Comparison of ENCODE assay signal across 27 mouse cellular contexts in genomic region chr3:90486998-90487397, GRCm38 (mm10). TPM values are rescaled to one million over a fixed set of nuclear protein-coding genes. Genes with fewer than 3 reads are reported as not detected.
DNase-seq lines count a peak whose midpoint lies in the region; ATAC-seq and TF ChIP-seq lines count a peak whose summit lies in the region.
"Had no signal": no experiment of that assay in that cellular context is flagged by ENCODE, and none has a peak within 500 bp of the region (broad histone marks: within the 10 kb centered on the region; RNA-seq: fewer than 3 reads in every experiment).

No protein-coding gene starts in this region.

- in situ Hi-C loops in Patski (cut with MboI; ENCODE audit: low pct_unique_long_range_greater_than_20kb): no loop called here

- H3K4me3 ChIP-seq in lung, postnatal 0 days (ENCODE audit: low read depth, low read length): no peak overlapping the region
- H3K4me3 ChIP-seq in MEL (ENCODE audit: control insufficient read depth in 1 of 2, insufficient read depth in 1 of 2, low read depth in 2 of 2, low read length in 2 of 2): no peak overlapping the region
- H3K4me3 ChIP-seq: forebrain, embryonic 12.5 days; forebrain, embryonic 15.5 days; heart, embryonic 12.5 days; heart, embryonic 15.5 days; hindbrain, embryonic 10.5 days; hindbrain, embryonic 13.5 days; intestine, embryonic 15.5 days had no signal

- CTCF ChIA-PET in Patski (lab: Charles Lee): interaction anchor here (0.6 to 1.6 kb wide), 5 partner anchors 11 to 223 kb away, joined by 3 to 4 read pairs (median 4); no protein-coding TSS in a partner anchor

- 0 out of 2 replicates have a peak overlapping the region, but pooled peaks have one; percentile 14 for H3K27ac ChIP-seq in lung, postnatal 0 days (ENCODE audit: low read length)
- no peak overlapping the region for H3K27ac ChIP-seq in MEL (ENCODE audit: control insufficient read depth, low read depth, low read length)
- H3K27ac ChIP-seq: forebrain, embryonic 12.5 days; forebrain, embryonic 15.5 days; heart, embryonic 15.5 days; hindbrain, embryonic 10.5 days; hindbrain, embryonic 13.5 days; intestine, embryonic 15.5 days had no signal

- WGBS in lung, postnatal 0 days: 53% methylated on average over 5 of the region's 5 CpGs

- no peak for TF ChIP-seq CTCF in lung, postnatal 0 days (IDR thresholded peaks at IDR 0.05)
- TF ChIP-seq CTCF in MEL (IDR thresholded peaks at IDR 0.05 in 2 of 3, conservative IDR thresholded peaks at IDR 0.05 in 1 of 3; ENCODE audit: control insufficient read depth in 1 of 3, insufficient read depth in 1 of 3, low read depth in 2 of 3, low read length in 3 of 3, poor library complexity in 1 of 3, severe bottlenecking in 1 of 3): no peak
- no peak for TF ChIP-seq CTCF in Patski (IDR thresholded peaks at IDR 0.05)

- no peak for ATAC-seq in lung, postnatal 0 days
- ATAC-seq in Patski: peak; percentile 17
- ATAC-seq: forebrain, embryonic 15.5 days; hindbrain, embryonic 16.5 days; intestine, embryonic 15.5 days had no signal

- POLR2A ChIA-PET in Patski (lab: Charles Lee): interaction anchor here (0.5 to 2.1 kb wide), 2 partner anchors 22 to 32 kb away, joined by 3 to 7 read pairs; partner anchors contain the start of gene Chtop

- H3K9me3 ChIP-seq in lung, postnatal 0 days (ENCODE audit: low read length): no peaks in the 10 kb centered on the region
- H3K9me3 ChIP-seq in MEL (replicated peaks; ENCODE audit: insufficient read depth, low read length): no peaks in the 10 kb centered on the region
- H3K9me3 ChIP-seq: forebrain, embryonic 12.5 days; forebrain, embryonic 15.5 days; G1E; heart, embryonic 12.5 days; heart, embryonic 15.5 days; hindbrain, embryonic 10.5 days; hindbrain, embryonic 13.5 days; intestine, embryonic 15.5 days had no signal

- no peak overlapping the region for H3K9ac ChIP-seq in lung, postnatal 0 days (replicated peaks; ENCODE audit: low read depth)
- no peak overlapping the region for H3K9ac ChIP-seq in MEL (ENCODE audit: control insufficient read depth, low read depth, low read length, poor library complexity, severe bottlenecking)
- H3K9ac ChIP-seq: forebrain, embryonic 12.5 days; forebrain, embryonic 15.5 days; heart, embryonic 12.5 days; heart, embryonic 15.5 days; hindbrain, embryonic 13.5 days; intestine, embryonic 15.5 days had no signal

- H3K36me3 ChIP-seq in lung, postnatal 0 days (ENCODE audit: insufficient read depth, low read length): peaks cover 11% of the 10 kb centered on the region; the same call in 1 of the 2 replicates
- H3K36me3 ChIP-seq in MEL (ENCODE audit: control insufficient read depth in 1 of 2, insufficient read depth in 2 of 2, low read length in 2 of 2): peaks cover 11 to 35% of the 10 kb centered on the region in 2 experiments

- DNase-seq in lung, postnatal 0 days (ENCODE audit: low spot score): peak; percentile 55
- DNase-seq in lung, postnatal 36 days: no peak
- DNase-seq in MEL (ENCODE audit: low read depth, low spot score) (no peak), Patski (ENCODE audit: low read depth, low spot score) (peak; percentile 83)
- DNase-seq in right cerebral cortex, postnatal 36 days (ENCODE audit: low spot score in 2 of 2): no peak
- no peak for DNase-seq in thymus, postnatal 25 days
- no peak for DNase-seq in right cerebral cortex, postnatal 25 days
- DNase-seq: adrenal gland, adult 8-10 months; adrenal gland, postnatal 25 days; B cell, adult 2 months; cerebellum, adult 11-12 months; cerebellum, adult 8-10 months; cerebellum, postnatal 14 days; gastrocnemius, postnatal 25 days; heart, adult 18-20 months; heart, postnatal 10 days; heart, postnatal 36 days had no signal

- no peak; a peak in 1 of 4 replicates for TF ChIP-seq POLR2A in MEL (IDR thresholded peaks at IDR 0.05; ENCODE audit: control insufficient read depth in 1 of 2, insufficient read depth in 1 of 2, low read depth in 1 of 2, low read length in 2 of 2, poor library complexity in 1 of 2)

- peaks cover 4% of the 10 kb centered on the region for H3K79me2 ChIP-seq in MEL (ENCODE audit: control insufficient read depth, insufficient read depth, low read length, poor library complexity)

- TF ChIP-seq EP300 in lung, postnatal 0 days (IDR thresholded peaks at IDR 0.05): no peak
- no peak for TF ChIP-seq EP300 in MEL (IDR thresholded peaks at IDR 0.05; ENCODE audit: low read depth in 1 of 2, low read length in 2 of 2)

- no peak overlapping the region for H3K4me2 ChIP-seq in lung, postnatal 0 days (replicated peaks; ENCODE audit: low read depth, low read length)
- H3K4me2 ChIP-seq: forebrain, embryonic 12.5 days; forebrain, embryonic 15.5 days; heart, embryonic 12.5 days; heart, embryonic 15.5 days; hindbrain, embryonic 13.5 days; intestine, embryonic 15.5 days had no signal

- no peak for TF ChIP-seq RAD21 in MEL (IDR thresholded peaks at IDR 0.05; ENCODE audit: low read depth, low read length)

- H3K4me1 ChIP-seq in lung, postnatal 0 days (ENCODE audit: insufficient read depth, low read depth, low read length): 0 out of 2 replicates have a peak, but pooled peaks cover 4% of the 10 kb centered on the region
- H3K4me1 ChIP-seq in MEL (ENCODE audit: control insufficient read depth in 1 of 2, insufficient read depth in 2 of 2, low read length in 2 of 2): peaks cover 3 to 11% of the 10 kb centered on the region in 2 experiments; a peak in 2 of 4 replicates

- no peaks in the 10 kb centered on the region for H3K27me3 ChIP-seq in lung, postnatal 0 days (replicated peaks; ENCODE audit: insufficient read depth, low read length)
- H3K27me3 ChIP-seq in MEL (ENCODE audit: control insufficient read depth in 1 of 2, insufficient read depth in 2 of 2, low read length in 2 of 2) (no peaks in the 10 kb centered on the region), Patski (no peaks in the 10 kb centered on the region)
- H3K27me3 ChIP-seq: CH12.LX; forebrain, embryonic 12.5 days; forebrain, embryonic 15.5 days; heart, embryonic 12.5 days; heart, embryonic 15.5 days; hindbrain, embryonic 13.5 days; intestine, embryonic 15.5 days had no signal

TF ChIP-seq in MEL, 35 proteins besides CTCF, POLR2A, EP300 and RAD21:
- TF ChIP-seq RCOR1 (IDR thresholded peaks at IDR 0.05; ENCODE audit: low read depth, low read length) (no peak), ZC3H11A (IDR thresholded peaks at IDR 0.05; ENCODE audit: low read depth, low read length) (no peak), MAX (IDR thresholded peaks at IDR 0.05; ENCODE audit: low read length) (no peak), USF1 (IDR thresholded peaks at IDR 0.05; ENCODE audit: low read depth, low read length) (no peak), HCFC1 (IDR thresholded peaks at IDR 0.05; ENCODE audit: low read depth, low read length) (no peak), POLR2AphosphoS2 (IDR thresholded peaks at IDR 0.05; ENCODE audit: low read length) (peak; percentile 29; the same call in 1 of the 2 replicates), TCF12 (IDR thresholded peaks at IDR 0.05; ENCODE audit: low read depth, low read length) (no peak), USF2 (IDR thresholded peaks at IDR 0.05; ENCODE audit: borderline replicate concordance in 1 of 2, insufficient read depth in 1 of 2, low read depth in 1 of 2, low read length in 2 of 2) (no peak), ZKSCAN1 (IDR thresholded peaks at IDR 0.05; ENCODE audit: low read depth, low read length) (no peak), NRF1 (IDR thresholded peaks at IDR 0.05; ENCODE audit: insufficient read depth, low read depth, low read length, poor library complexity, severe bottlenecking) (no peak), ZMIZ1 (IDR thresholded peaks at IDR 0.05; ENCODE audit: low read depth, low read length) (peak; percentile 55; the same call in 1 of the 2 replicates), BHLHE40 (IDR thresholded peaks at IDR 0.05; ENCODE audit: borderline replicate concordance, low read depth, low read length) (no peak)

RNA-seq across cellular contexts. Expression of gene Snapin, which starts 3.8 kb away (rescaled TPM):
- 97.9 and 101 TPM in 2 replicates for polyA plus RNA-seq in lung, postnatal 0 days (2015; fragmentation: Nextera tagmentation; extraction: Ambion mirVana)
- total RNA-seq in MEL (2012; rRNA removed): 24.5 and 25.2 TPM in 2 replicates
- 10 to 100 TPM in 1 of 2 experiments, not detected in 1; 46.8 TPM for polyA plus RNA-seq in MEL (2012; ENCODE audit: insufficient read depth in 1 of 2, insufficient read length in 2 of 2, low read depth in 1 of 2, low replicate concordance in 2 of 2, missing spikeins in 1 of 2)
- 104 TPM for polyA plus RNA-seq in Patski (2021)

RNA-seq across cellular contexts. Expression of gene Ilf2, which starts 11.1 kb away (rescaled TPM):
- polyA plus RNA-seq in lung, postnatal 0 days (2015; fragmentation: Nextera tagmentation; extraction: Ambion mirVana): 58.4 and 65.8 TPM in 2 replicates
- total RNA-seq in MEL (2012; rRNA removed): 162 and 175 TPM in 2 replicates
- polyA plus RNA-seq in MEL (2012; ENCODE audit: insufficient read depth in 1 of 2, insufficient read length in 2 of 2, low read depth in 1 of 2, low replicate concordance in 2 of 2, missing spikeins in 1 of 2) (100 to 1,000 TPM; 107 to 223 TPM), Patski (2021) (129 TPM)

RNA-seq across cellular contexts. Expression of gene Npr1, which starts 21.3 kb away (rescaled TPM):
- polyA plus RNA-seq in lung, postnatal 0 days (2015; fragmentation: Nextera tagmentation; extraction: Ambion mirVana): 30.0 and 35.8 TPM in 2 replicates
- total RNA-seq in MEL (2012; rRNA removed): not detected in 2 replicates
- polyA plus RNA-seq in MEL (2012; ENCODE audit: insufficient read depth in 1 of 2, insufficient read length in 2 of 2, low read depth in 1 of 2, low replicate concordance in 2 of 2, missing spikeins in 1 of 2) (under 1 TPM in 1 of 2 experiments, not detected in 1; 0.11 TPM), Patski (2021) (5.3 TPM)
- total RNA-seq: G1E had no signal
- polyA plus RNA-seq: G1E had no signal

RNA-seq across cellular contexts. Expression of gene Chtop, which starts 22.3 kb away (rescaled TPM):
- polyA plus RNA-seq in lung, postnatal 0 days (2015; fragmentation: Nextera tagmentation; extraction: Ambion mirVana): 85.8 and 87.8 TPM in 2 replicates
- 201 and 202 TPM in 2 replicates for total RNA-seq in MEL (2012; rRNA removed)
- polyA plus RNA-seq in MEL (2012; ENCODE audit: insufficient read depth in 1 of 2, insufficient read length in 2 of 2, low read depth in 1 of 2, low replicate concordance in 2 of 2, missing spikeins in 1 of 2) (100 to 1,000 TPM in 1 of 2 experiments, not detected in 1; 320 TPM), Patski (2021) (145 TPM)

RNA-seq across cellular contexts. Expression of gene S100a1, which starts 27.2 kb away (rescaled TPM):
- polyA plus RNA-seq in lung, postnatal 0 days (2015; fragmentation: Nextera tagmentation; extraction: Ambion mirVana): 289 and 309 TPM in 2 replicates
- 8.7 and 14.4 TPM in 2 replicates for total RNA-seq in MEL (2012; rRNA removed)
- 10 to 100 TPM in 1 of 2 experiments, not detected in 1; 22.2 TPM for polyA plus RNA-seq in MEL (2012; ENCODE audit: insufficient read depth in 1 of 2, insufficient read length in 2 of 2, low read depth in 1 of 2, low replicate concordance in 2 of 2, missing spikeins in 1 of 2)
- polyA plus RNA-seq in Patski (2021): 190 TPM

Comparison
In these comparisons a context has a peak if more than half of its experiments do, and no peak if none do; other contexts are left out.
1. DNase-seq: peak in lung, postnatal 0 days (single experiment) and Patski (single experiment); none in lung, postnatal 36 days (single experiment), MEL (single experiment), right cerebral cortex, postnatal 36 days (0 of 2), thymus, postnatal 25 days (single experiment) and right cerebral cortex, postnatal 25 days (single experiment).